Mouse (Mus musculus) adrenal gland (tissue): Measurements from ENCODE around the gene Gatad2a.

Source experiments
- intact Hi-C: fragments of 180-260 bp; cut with DNase I; formaldehyde crosslinking; loops from one replicate; pipeline ENCODE4 v1.15.1; 2025

The Gatad2a gene

DNA sequence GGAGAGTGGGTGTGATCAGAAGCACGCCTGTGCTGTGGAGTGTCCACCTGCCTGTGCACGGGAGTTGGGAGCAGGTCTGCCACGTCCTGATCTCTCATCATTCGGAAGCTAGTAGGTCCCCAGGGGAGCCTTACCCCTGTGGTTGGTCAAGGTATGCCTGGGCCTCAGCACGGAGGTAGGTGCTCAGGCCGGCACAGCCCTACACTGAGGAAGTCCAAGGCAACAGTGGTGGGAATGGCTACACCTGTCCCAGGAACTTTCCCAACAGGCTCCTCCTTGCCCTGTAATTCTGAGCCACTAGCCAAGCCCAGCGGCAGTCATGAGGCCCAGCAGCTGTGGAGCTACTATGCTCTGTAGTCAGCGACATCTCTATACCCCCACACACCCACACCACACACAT lies 116.5 kb downstream of the Gatad2a start:
- intact Hi-C loops, result no loop called here

DNA sequence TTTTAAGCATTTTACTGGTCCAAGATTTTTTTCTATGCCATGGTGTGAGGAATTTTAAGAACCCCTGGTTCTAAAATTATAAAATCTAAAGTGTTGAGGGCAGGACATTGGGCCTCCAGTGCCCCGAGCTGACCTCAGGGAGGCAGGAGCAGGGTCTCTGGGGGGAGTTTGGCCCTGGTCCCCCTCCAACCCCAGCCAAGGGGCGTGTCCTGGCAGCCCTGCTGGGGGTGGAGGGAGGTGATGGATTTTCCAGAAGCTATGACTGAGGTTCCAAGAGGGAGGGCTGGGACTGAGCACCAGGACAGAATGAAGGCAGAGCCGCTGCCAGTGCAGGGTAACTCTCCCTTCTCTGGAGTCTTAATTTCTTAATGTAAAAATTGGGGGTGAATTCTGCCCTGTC lies 118.2 kb downstream of the Gatad2a start:
- intact Hi-C loops, result no loop called here

DNA sequence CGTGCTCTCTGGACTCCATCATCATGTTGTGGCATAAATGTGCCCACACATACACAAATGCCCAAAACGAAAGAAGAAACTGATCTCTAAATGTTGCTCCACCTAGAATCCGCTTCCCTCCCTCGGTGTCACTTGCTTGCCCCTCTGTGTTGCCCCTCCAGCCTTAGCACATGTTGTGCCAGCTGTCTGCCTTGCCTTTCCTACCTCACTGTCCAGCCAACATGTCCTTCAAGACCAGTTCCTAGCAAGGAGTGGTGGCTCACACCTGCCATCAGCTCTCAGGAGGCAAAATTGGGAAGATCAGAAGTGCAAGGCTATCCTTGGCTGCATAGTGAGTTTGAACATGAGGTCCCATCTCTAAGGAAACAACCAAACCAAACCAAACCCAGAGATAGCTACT lies 118.8 kb downstream of the Gatad2a start:
- intact Hi-C loops, result no loop called here

DNA sequence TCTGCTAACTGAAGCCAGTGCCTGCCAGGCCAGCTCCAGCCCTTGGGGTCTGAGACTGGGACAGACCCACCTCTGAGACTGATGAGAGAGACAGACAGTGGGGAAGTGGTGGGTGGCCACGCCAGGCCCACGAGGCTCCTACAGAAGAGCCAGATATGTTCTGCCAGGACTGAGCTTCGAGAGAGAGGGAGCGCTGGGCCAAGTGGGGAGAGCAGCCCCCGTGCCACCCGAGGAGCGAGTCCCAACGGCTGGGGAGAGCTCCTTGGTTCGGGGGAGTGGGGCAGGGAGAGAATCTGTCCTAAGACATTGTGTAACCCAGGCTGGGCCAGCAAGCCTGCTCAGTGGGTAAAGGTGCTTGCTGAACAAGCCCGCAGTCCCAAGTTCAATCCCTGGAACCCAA lies 119.2 kb downstream of the Gatad2a start:
- intact Hi-C loops, result no loop called here

DNA sequence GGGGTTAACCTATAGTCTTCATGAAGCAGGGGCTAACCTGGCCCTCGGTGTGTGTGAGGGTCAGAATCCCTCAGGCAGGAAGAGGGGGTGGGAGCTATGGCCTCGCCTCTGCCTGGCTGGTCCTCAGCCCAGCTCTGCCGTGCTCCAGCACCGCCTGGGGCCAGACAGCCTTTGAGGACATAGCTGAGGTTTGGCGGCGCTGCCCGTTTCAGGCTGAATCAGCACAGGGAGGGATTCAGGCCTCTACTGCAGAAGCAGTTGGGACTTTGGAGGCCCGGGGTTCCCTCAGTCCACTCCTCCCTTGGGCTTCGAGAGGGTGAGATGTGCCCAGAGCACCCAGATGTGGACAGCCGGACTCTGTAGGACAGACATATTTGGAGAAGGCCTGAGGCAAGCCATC lies 120.1 kb downstream of the Gatad2a start:
- intact Hi-C loops, result no loop called here

DNA sequence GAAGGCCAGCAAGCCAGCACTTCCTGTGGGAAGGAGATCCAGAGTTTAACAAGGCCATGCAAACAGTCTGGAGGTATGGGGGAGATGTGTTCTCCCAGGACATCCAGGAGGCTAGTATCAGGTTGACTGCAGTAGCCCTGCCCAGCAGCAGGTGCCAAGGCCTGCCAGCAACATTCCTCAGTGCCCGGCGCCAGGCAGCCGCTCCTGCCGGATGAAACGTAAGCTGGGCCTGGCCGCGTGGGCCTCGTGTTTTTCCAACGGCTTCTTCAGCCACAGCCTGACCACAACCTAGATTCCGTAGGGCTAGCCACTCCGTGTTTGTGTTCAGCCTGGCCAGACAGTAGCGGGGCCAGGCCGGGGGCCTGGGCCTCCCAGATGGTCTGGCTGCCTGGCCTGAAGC lies 121.5 kb downstream of the Gatad2a start:
- intact Hi-C loops, result loop anchor here (5.0 kb wide), 1 partner anchor 293 kb away; no protein-coding TSS in a partner anchor

DNA sequence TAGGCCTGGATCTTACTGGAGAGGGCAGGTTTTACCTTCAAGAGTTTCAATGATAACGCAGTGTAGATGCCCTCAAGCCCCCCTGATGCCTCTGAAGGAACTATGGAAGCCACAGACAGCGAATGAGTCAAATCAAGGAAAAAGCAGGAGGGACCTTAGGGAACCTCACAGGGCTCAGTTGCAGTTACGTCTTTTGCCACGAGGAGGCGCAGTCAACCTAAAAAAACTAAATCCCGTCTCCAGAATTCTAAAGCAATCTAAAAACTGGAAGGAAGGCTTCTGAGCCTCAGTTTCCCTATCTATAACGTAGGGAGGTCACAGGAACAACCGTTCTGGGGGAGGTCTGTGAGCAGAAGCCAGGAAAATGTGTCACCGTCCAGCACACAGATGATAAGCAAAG lies 122.0 kb downstream of the Gatad2a start:
- intact Hi-C loops, result loop anchor here (5.0 kb wide), 1 partner anchor 293 kb away; no protein-coding TSS in a partner anchor

DNA sequence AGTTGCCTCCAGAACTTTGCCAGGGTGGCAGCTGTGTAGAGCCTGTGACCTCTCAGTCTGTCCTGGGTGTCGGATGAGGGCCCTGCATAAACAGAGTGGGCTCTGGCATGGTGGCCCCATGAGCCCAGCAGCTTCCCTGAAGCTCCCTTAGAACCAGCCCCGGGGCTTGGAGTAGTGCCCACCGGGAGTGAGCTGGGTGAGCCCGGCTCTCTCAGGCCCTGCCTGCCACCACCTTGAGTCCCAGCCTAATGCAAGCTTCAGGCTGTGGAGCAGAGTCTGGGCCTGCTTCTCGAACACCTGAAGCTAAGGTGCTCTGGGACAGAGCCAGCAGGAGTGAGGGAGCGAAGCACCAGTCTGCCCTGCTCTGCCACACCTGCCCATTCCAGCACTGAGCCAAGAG lies 125.3 kb downstream of the Gatad2a start:
- intact Hi-C loops, result loop anchor here (5.0 kb wide), 1 partner anchor 296 kb away; no protein-coding TSS in a partner anchor

DNA sequence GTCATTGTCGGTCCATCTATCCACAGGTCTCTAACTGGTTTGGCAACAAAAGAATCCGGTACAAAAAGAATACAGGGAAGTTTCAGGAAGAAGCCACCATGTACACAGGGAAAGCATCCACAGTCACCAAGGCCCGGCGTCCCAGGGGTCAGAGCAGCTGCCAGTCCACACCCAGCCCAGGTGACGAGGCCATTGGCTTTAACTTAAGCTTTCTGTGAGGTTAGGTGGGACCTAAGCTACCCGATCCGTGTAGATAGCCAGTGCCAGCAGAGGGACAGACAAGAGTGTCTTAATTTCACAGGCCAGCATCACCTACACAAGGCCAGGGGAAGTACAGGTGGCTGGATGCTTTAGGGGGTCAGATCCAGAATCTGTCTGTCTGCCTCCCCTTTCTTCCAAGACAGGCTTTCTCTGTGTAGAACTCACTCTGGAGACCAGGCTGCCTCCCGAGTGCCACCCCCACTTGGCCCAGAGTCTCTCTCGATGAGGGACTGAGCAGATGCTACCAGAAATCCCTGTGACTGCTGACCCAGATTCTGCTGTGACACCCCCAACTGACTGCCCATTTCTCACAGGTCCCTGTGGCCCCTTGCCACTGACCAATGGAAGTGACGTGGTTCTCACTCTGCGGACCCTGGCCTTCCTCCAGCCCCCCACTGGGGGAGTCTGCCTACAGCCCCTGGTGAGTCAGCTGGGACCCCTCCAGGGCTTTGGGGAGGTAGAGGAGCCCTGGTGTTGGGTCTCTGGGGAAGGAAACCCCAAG lies 126.0 kb downstream of the Gatad2a start:
- intact Hi-C loops, result loop anchor here (5.0 kb wide), 1 partner anchor 297 kb away; no protein-coding TSS in a partner anchor

DNA sequence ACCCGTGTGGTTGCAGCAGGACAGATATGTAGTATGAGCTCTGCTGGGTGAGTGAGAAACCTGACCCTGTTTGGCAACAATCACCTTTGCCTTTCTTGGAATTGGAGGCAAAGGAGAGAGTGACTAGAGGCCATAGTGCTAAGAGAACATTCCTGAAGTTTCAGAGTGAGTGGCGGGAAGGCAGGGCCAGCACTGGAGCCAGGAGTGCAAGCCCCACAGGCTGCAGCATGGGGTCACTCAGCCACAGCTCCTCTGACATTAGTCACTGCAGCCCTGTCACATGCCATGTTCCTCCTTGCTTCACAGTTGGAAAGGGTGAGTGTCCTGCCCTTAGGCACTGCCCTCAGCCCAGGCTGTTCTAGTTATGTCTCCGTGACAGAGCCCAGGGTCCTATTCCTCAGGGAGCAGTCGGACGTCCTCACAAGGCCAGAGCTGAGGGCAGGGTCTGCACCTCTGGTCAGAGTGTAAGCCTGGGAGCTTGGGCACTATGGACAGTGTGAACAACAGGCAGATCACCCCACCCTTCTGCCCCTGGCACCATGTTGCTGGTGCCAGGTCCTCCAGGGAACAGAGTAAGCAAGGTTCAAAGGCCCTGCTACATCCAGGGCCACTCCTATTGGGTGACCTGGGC lies 128.4 kb downstream of the Gatad2a start:
- intact Hi-C loops, result no loop called here

DNA sequence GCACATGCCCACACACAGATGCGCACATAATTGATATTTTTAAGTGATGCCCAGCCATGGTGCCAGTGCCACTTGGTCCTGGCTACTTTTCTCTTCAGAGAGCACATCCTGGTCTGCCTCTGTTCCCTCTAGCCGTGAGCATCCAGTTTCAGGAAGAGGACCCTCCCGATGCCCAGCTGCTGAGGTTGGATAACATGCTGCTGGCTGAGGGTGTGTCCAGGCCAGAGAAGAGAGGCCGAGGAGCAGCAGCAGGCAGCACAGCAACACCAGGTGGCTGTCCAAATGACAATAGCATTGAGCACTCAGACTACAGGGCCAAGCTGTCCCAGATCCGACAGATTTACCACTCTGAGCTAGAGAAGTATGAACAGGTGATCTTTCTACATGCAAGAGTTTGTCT lies 132.0 kb downstream of the Gatad2a start:
- intact Hi-C loops, result no loop called here

DNA sequence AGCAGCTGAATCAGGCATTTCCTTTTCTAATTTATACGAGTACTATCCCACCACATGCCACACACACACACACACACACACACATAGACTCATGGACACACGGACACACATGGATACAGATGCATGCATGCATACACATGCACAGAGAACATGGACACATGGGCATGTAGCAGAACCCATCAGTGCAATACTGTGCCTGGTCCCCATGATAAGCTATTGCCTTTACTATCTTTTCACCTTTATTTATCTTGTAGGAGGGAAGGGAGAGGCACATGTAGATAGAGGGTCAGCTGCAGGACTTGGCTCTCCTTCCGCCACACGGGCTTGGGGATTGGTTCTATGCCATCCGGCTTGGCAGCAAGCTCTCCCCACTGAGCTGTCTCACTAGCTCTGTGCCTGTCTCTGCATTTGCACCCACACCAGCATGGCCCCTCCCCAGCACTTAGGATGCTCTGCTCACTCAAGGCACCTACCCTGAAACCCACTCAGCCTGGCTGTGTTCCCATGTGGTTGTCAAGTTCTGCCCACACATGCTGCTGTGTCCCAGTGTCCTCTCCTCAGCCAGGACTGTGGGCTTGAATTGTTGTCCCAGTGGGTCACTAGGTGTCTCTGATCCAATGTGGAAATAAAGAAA lies 132.7 kb downstream of the Gatad2a start:
- intact Hi-C loops, result no loop called here

DNA sequence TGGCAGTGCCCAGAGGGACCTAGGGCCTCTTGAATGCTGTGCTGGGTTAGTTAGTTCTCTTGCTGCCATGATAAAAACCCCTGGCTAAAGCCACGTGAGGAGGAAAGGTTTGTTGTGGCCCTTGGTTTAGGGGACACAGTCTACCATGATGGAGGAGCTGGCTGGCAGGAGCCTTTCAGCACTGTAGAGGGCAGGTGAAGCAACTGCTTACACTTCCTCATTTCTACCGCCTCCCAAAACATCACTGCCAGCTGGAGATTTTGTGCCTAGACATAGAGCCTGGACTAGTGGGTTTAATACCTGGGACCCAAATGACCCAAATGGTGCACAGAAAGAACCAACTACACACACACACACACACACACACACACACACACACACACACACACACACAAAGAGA lies 134.9 kb downstream of the Gatad2a start:
- intact Hi-C loops, result no loop called here

DNA sequence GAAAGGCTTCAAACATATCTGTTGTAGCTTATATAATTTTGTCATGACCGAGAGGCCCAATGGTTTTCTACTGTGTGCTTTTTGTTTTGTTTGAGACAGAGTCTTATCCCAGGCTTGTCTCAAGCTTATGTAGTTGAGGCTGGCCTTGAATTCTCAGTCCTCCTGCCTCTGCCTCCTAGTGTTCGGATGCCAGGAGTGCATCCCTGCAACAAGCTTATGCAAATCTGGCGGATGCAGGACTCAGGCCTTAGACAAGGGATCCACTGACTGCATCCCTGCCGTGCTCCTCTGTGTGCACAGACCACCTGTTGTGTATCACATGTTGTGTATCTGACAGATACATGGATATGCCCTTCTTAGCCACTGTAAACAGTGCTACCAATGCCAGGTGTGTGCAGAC lies 135.4 kb downstream of the Gatad2a start:
- intact Hi-C loops, result no loop called here
